10 mouse cellular contexts compared by ENCODE assay signal in the genomic region with DNA sequence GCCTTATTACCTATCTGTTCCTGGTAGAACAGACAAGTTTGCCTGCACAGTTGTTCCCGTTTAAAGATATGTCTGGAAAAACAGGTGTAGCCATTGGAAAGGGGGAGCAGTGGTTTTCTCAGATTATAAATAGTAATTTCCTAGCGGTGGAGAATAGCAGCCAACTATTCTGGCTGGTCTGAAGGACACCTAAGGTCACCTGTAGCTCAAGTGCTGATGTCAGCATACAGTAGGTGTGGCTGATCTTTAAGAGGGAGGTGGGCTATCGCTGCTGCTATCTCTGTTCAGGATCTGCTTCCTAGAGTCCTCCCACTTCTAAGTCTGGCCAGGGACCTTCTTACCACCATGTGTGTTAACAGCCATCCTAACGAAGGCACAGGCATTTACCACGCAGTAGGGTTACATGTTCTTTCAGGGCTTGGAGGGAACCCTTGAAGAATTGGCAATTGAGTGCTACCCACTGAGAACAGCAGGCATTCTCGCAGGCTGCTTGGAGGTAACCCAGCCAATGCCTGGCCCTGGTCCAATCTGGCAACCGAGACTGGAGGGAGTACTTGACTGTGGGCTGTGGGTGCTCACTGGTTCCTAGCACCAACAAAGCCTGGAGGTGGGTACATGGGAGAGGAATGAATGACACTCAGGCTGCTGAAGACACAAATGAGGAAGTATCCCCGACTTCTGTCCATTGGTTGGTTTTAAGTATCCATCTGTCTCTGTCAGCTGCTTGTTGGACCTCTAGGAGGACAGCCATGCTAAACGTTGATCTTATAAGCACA. TPM values are rescaled to one million over a fixed set of nuclear protein-coding genes. Genes with fewer than 3 reads are reported as not detected.
DNase-seq lines count a peak whose midpoint lies in the region.
"Had no signal": no experiment of that assay in that cellular context is flagged by ENCODE, and none has a peak within 500 bp of the region (broad histone marks: within the 10 kb centered on the region; RNA-seq: fewer than 3 reads in every experiment).

No protein-coding gene starts in this region.

- H3K9me3 ChIP-seq in limb, embryonic 10.5 days (replicated peaks) = no peaks in the 10 kb centered on the region

- DNase-seq in adrenal gland, postnatal 10 days = peak; percentile 82
- DNase-seq in adrenal gland, adult 18-20 months (ENCODE audit: low spot score in 2 of 2) = no peak
- DNase-seq in adipocyte (ENCODE audit: low spot score) = peak; percentile 49
- peak; percentile 44 to 51 for DNase-seq in frontal cortex, postnatal 14 days (ENCODE audit: low spot score in 2 of 2)
- DNase-seq in kidney, postnatal 10 days = peak; percentile 26
- peak; percentile 69 for DNase-seq in lung, postnatal 14 days
- DNase-seq in limb, embryonic 10.5 days (ENCODE audit: low spot score) = no peak
- no peak for DNase-seq in thymus, postnatal 4 days

- H3K4me3 ChIP-seq in limb, embryonic 10.5 days = no peak overlapping the region

- no peaks in the 10 kb centered on the region for H3K36me3 ChIP-seq in limb, embryonic 10.5 days

- peaks cover 5% of the 10 kb centered on the region; the same call in 1 of the 2 replicates for H3K4me1 ChIP-seq in limb, embryonic 10.5 days

- H3K27me3 ChIP-seq in limb, embryonic 10.5 days (ENCODE audit: low read depth, poor library complexity, severe bottlenecking) = no peaks in the 10 kb centered on the region

- 84% methylated on average over 9 of the region's 9 CpGs for WGBS in limb, embryonic 10.5 days

- no peak overlapping the region for H3K27ac ChIP-seq in limb, embryonic 10.5 days

RNA-seq across cellular contexts. Expression of a gene that starts 33.0 kb away (rescaled TPM):
- total RNA-seq in adrenal gland, postnatal 10 days (2021) = not detected
- total RNA-seq in adrenal gland, adult 18-20 months (2021) = not detected
- polyA plus RNA-seq in limb, embryonic 10.5 days (2016; fragmentation: Nextera tagmentation; extraction: Ambion mirVana) = not detected in 2 replicates
- polyA plus RNA-seq: large intestine, adult 2 months; neural tube, embryonic 14.5 days had no signal

RNA-seq across cellular contexts. Expression of a gene that starts 39.3 kb away (rescaled TPM):
- total RNA-seq in adrenal gland, postnatal 10 days (2021) = 10 to 100 TPM; 67.8 to 70.8 TPM
- total RNA-seq in adrenal gland, adult 18-20 months (2021) = 10 to 100 TPM; 48.2 to 57.3 TPM
- polyA plus RNA-seq in limb, embryonic 10.5 days (2016; fragmentation: Nextera tagmentation; extraction: Ambion mirVana) = 47.6 and 58.2 TPM in 2 replicates

Comparison
In these comparisons a context has a peak if more than half of its experiments do, and no peak if none do; other contexts are left out.
1. DNase-seq: peak in adrenal gland, postnatal 10 days (single experiment), adipocyte (single experiment), frontal cortex, postnatal 14 days (2 of 2), kidney, postnatal 10 days (single experiment) and lung, postnatal 14 days (single experiment); none in adrenal gland, adult 18-20 months (0 of 2), limb, embryonic 10.5 days (single experiment) and thymus, postnatal 4 days (single experiment).